Mouse (Mus musculus): ENCODE data around the gene Cptp. TPM values are rescaled to one million over a fixed set of nuclear protein-coding genes. Genes with fewer than 3 reads are reported as not detected.

The Cptp gene
- polyA plus RNA-seq, 1 experiment from 2014 or later, result 13.6 TPM

GRCm38 (mm10) chr4:155887674-155888073 lies 18.4 kb upstream of the Cptp start:
- no peak for ATAC-seq (ENCODE audit: insufficient number of reproducible peaks, insufficient read depth, low FRiP score, low TSS enrichment, low read depth)
- no peaks in the 10 kb centered on the region for H3K9me3 ChIP-seq
- whole genome bisulfite sequencing, result 85% methylated on average over 10 of the region's 10 CpGs
- H3K4me1 ChIP-seq (replicated peaks), result peaks cover 14% of the 10 kb centered on the region
- no peak overlapping the region for H3K27ac ChIP-seq
- no peaks in the 10 kb centered on the region for H3K27me3 ChIP-seq
- no peak overlapping the region for H3K4me3 ChIP-seq (replicated peaks)
- H3K4me2 ChIP-seq, result no peak overlapping the region
- H3K9ac ChIP-seq (replicated peaks), result no peak overlapping the region
- H3K36me3 ChIP-seq, result peaks cover 62% of the 10 kb centered on the region

- H3K36me3 ChIP-seq, result peaks cover 64% of the 10 kb centered on the region
- no peak for ATAC-seq (ENCODE audit: insufficient number of reproducible peaks, insufficient read depth, low FRiP score, low TSS enrichment, low read depth)
- WGBS, result 94% methylated on average over 5 of the region's 5 CpGs
These were observed 17.1 kb upstream of the Cptp start for GRCm38 (mm10) chr4:155886330-155886729.

DNA sequence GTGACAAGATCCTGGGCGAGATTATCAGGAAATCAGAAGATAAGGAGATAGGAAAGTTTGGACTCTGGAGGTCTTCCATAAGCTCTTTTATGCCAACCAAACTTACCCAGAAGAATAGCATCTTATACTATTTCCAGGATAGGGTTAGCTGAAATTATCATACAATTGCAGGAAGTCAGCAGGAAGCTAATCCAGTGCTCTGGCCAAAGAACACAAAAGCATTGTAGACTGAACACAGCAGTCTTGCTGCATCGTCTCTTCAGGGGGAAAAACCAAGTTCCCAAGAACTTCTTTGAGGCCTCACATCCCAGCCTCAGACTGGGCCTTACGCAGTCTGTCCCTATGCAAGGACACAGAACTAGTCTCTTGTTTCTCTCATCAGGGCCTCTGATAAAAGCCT lies 14.3 kb upstream of the Cptp start:
- 81% methylated on average over 3 of the region's 3 CpGs for WGBS
- H3K27me3 ChIP-seq, result no peaks in the 10 kb centered on the region
- H3K4me1 ChIP-seq (replicated peaks), result no peaks in the 10 kb centered on the region
- H3K36me3 ChIP-seq, result peaks cover 65% of the 10 kb centered on the region
- no peak overlapping the region for H3K9ac ChIP-seq (replicated peaks)
- no peaks in the 10 kb centered on the region for H3K9me3 ChIP-seq
- H3K4me3 ChIP-seq (replicated peaks), result no peak overlapping the region
- H3K27ac ChIP-seq, result no peak overlapping the region
- ATAC-seq (ENCODE audit: insufficient number of reproducible peaks, insufficient read depth, low FRiP score, low TSS enrichment, low read depth), result no peak
- no peak overlapping the region for H3K4me2 ChIP-seq

More at GRCm38 (mm10) chr4:155886330-155886729, 17.1 kb upstream of the Cptp start:
- Histone ChIP-seq H3K27me3 (no peaks in the 10 kb centered on the region), H3K9ac (replicated peaks) (no peak overlapping the region), H3K4me1 (replicated peaks) (peaks cover 12% of the 10 kb centered on the region), H3K4me3 (replicated peaks) (no peak overlapping the region), H3K4me2 (no peak overlapping the region), H3K9me3 (no peaks in the 10 kb centered on the region), H3K27ac (no peak overlapping the region)

- Histone ChIP-seq H3K4me2 (no peak overlapping the region), H3K27ac (no peak overlapping the region), H3K4me3 (replicated peaks) (no peak overlapping the region), H3K27me3 (no peaks in the 10 kb centered on the region), H3K9ac (replicated peaks) (no peak overlapping the region), H3K9me3 (no peaks in the 10 kb centered on the region), H3K36me3 (peaks cover 59% of the 10 kb centered on the region), H3K4me1 (replicated peaks) (peaks cover 21% of the 10 kb centered on the region)
- ATAC-seq (ENCODE audit: insufficient number of reproducible peaks, insufficient read depth, low FRiP score, low TSS enrichment, low read depth), result no peak
- WGBS, result 91% methylated on average over 7 of the region's 7 CpGs
These were observed 2.2 kb upstream of the Cptp start for GRCm38 (mm10) chr4:155871404-155871803.

- whole genome bisulfite sequencing, result 10% methylated on average over 22 of the region's 22 CpGs
- Histone ChIP-seq H3K4me3 (replicated peaks) (peak overlapping the region; percentile 76), H3K4me1 (replicated peaks) (peaks cover 21% of the 10 kb centered on the region), H3K27ac (no peak overlapping the region), H3K27me3 (no peaks in the 10 kb centered on the region), H3K9ac (replicated peaks) (peak overlapping the region; percentile 71), H3K4me2 (peak overlapping the region; percentile 85), H3K9me3 (no peaks in the 10 kb centered on the region), H3K36me3 (peaks cover 48% of the 10 kb centered on the region)
- ATAC-seq (ENCODE audit: insufficient number of reproducible peaks, insufficient read depth, low FRiP score, low TSS enrichment, low read depth), result peak; percentile 49
These were observed 484 bp downstream of the Cptp start for GRCm38 (mm10) chr4:155868614-155869298.

DNA sequence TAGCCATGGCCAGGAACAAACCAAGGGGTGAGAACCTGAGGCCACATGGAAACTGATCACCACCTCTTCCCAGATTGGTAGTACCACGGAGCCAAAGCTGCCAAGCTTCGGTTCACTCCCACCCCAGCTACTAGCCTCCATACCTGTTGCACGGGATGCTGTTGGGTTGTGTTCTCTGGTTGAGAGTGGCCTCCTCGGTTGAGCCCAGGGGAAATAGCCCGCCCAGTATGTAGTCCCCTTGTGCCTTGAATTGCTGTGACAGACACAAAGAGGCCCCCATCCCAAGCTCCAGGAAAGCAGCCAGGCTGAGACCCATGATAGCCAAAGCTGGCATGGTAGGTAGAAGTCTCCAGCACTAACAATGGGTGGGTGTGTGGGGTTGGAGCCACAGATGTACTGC lies 6.2 kb downstream of the Cptp start, which contains the start of gene Tas1r3:
TSS of gene Tas1r3 (minus strand) at position 362 of the 400 bp plus-strand sequence.
- Histone ChIP-seq H3K36me3 (peaks cover 53% of the 10 kb centered on the region), H3K27ac (no peak within 1 kb of the TSS), H3K4me2 (no peak within 1 kb of the TSS), H3K4me3 (replicated peaks) (no peak within 1 kb of the TSS), H3K9me3 (no peaks in the 10 kb centered on the region), H3K4me1 (replicated peaks) (no peaks in the 10 kb centered on the region), H3K27me3 (no peaks in the 10 kb centered on the region), H3K9ac (replicated peaks) (no peak within 1 kb of the TSS)
- 82% methylated on average over 5 of the region's 5 CpGs for WGBS
- ATAC-seq (ENCODE audit: insufficient number of reproducible peaks, insufficient read depth, low FRiP score, low TSS enrichment, low read depth), result no peak

DNA sequence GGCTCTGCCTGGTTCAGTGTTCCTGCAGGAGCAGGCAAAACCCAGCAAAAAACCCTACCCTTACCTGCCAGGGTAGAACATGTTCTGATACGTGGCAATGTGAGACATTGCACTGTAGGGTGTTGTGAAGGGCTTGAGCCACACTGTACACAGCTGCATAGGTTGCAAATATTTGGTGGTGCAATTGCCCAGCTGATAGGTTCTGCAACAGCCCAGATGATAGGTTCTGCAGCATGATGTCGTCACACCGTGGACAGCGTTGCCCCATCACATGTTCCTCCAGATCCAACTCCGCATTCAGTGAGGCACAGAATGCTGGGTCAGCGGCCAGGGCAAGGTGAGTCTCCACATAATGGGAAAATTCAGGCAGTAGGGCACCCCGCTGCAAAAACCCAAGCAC lies 7.5 kb downstream of the Cptp start:
- H3K27ac ChIP-seq, result no peak overlapping the region
- WGBS, result 88% methylated on average over 7 of the region's 7 CpGs
- H3K9me3 ChIP-seq, result no peaks in the 10 kb centered on the region
- no peaks in the 10 kb centered on the region for H3K27me3 ChIP-seq
- H3K36me3 ChIP-seq, result peaks cover 57% of the 10 kb centered on the region
- no peak overlapping the region for H3K4me2 ChIP-seq
- H3K4me1 ChIP-seq (replicated peaks), result no peaks in the 10 kb centered on the region
- ATAC-seq (ENCODE audit: insufficient number of reproducible peaks, insufficient read depth, low FRiP score, low TSS enrichment, low read depth), result no peak
- H3K4me3 ChIP-seq (replicated peaks), result no peak overlapping the region
- H3K9ac ChIP-seq (replicated peaks), result no peak overlapping the region

GRCm38 (mm10) chr4:155859318-155859717 lies 9.9 kb downstream of the Cptp start:
- peaks cover 64% of the 10 kb centered on the region for H3K36me3 ChIP-seq
- H3K4me2 ChIP-seq, result no peak overlapping the region
- no peaks in the 10 kb centered on the region for H3K4me1 ChIP-seq (replicated peaks)
- WGBS, result 15% methylated on average over 13 of the region's 13 CpGs
- H3K4me3 ChIP-seq (replicated peaks), result no peak overlapping the region
- no peaks in the 10 kb centered on the region for H3K27me3 ChIP-seq
- no peak overlapping the region for H3K9ac ChIP-seq (replicated peaks)
- H3K27ac ChIP-seq, result no peak overlapping the region
- no peaks in the 10 kb centered on the region for H3K9me3 ChIP-seq
- peak; percentile 34 for ATAC-seq (ENCODE audit: insufficient number of reproducible peaks, insufficient read depth, low FRiP score, low TSS enrichment, low read depth)

- Histone ChIP-seq H3K9ac (replicated peaks) (no peak overlapping the region), H3K4me1 (replicated peaks) (no peaks in the 10 kb centered on the region), H3K27ac (no peak overlapping the region), H3K4me2 (no peak overlapping the region), H3K4me3 (replicated peaks) (no peak overlapping the region), H3K27me3 (no peaks in the 10 kb centered on the region), H3K36me3 (peaks cover 76% of the 10 kb centered on the region), H3K9me3 (no peaks in the 10 kb centered on the region)
- ATAC-seq (ENCODE audit: insufficient number of reproducible peaks, insufficient read depth, low FRiP score, low TSS enrichment, low read depth), result no peak
- 82% methylated on average over 3 of the region's 3 CpGs for WGBS
These were observed 12.4 kb downstream of the Cptp start for GRCm38 (mm10) chr4:155856881-155857280.

DNA sequence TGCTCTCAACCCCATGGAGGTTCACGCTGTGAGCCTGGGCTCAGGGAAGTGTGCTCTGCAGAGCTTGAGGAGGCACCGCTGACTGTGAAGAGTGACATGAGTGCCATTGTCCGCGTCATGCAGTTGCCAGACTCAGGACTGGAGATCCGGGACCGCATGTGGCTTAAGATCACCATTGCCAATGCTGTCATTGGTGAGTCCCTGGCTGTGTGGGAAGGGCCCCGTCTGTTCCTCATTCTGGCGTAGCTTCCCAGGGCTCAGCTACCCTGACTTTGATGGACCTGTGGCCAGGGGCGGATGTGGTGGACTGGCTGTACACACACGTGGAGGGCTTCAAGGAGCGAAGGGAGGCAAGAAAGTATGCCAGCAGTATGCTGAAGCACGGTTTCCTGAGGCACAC lies 13.2 kb downstream of the Cptp start:
- no peak overlapping the region for H3K4me3 ChIP-seq (replicated peaks)
- H3K4me1 ChIP-seq (replicated peaks), result no peaks in the 10 kb centered on the region
- no peak overlapping the region for H3K27ac ChIP-seq
- H3K9me3 ChIP-seq, result no peaks in the 10 kb centered on the region
- no peak for ATAC-seq (ENCODE audit: insufficient number of reproducible peaks, insufficient read depth, low FRiP score, low TSS enrichment, low read depth)
- H3K27me3 ChIP-seq, result no peaks in the 10 kb centered on the region
- H3K9ac ChIP-seq (replicated peaks), result no peak overlapping the region
- peaks cover 72% of the 10 kb centered on the region for H3K36me3 ChIP-seq
- WGBS, result 92% methylated on average over 12 of the region's 12 CpGs
- H3K4me2 ChIP-seq, result no peak overlapping the region

GRCm38 (mm10) chr4:155854991-155855390 lies 14.2 kb downstream of the Cptp start:
- H3K27ac ChIP-seq, result no peak overlapping the region

GRCm38 (mm10) chr4:155853421-155853820 lies 15.8 kb downstream of the Cptp start:
- Histone ChIP-seq H3K9ac (replicated peaks) (no peak overlapping the region), H3K27ac (no peak overlapping the region), H3K36me3 (peaks cover 51% of the 10 kb centered on the region), H3K4me3 (replicated peaks) (no peak overlapping the region), H3K4me2 (no peak overlapping the region), H3K9me3 (no peaks in the 10 kb centered on the region), H3K27me3 (no peaks in the 10 kb centered on the region), H3K4me1 (replicated peaks) (peaks cover 6% of the 10 kb centered on the region)
- ATAC-seq (ENCODE audit: insufficient number of reproducible peaks, insufficient read depth, low FRiP score, low TSS enrichment, low read depth), result no peak
- 94% methylated on average over 9 of the region's 9 CpGs for WGBS

More at GRCm38 (mm10) chr4:155854991-155855390, 14.2 kb downstream of the Cptp start:
- H3K36me3 ChIP-seq, result peaks cover 62% of the 10 kb centered on the region
- WGBS, result 97% methylated on average over 12 of the region's 12 CpGs
- no peaks in the 10 kb centered on the region for H3K9me3 ChIP-seq
- no peak overlapping the region for H3K4me2 ChIP-seq
- H3K9ac ChIP-seq (replicated peaks), result no peak overlapping the region
- H3K4me1 ChIP-seq (replicated peaks), result no peaks in the 10 kb centered on the region
- H3K27me3 ChIP-seq, result no peaks in the 10 kb centered on the region
- no peak for ATAC-seq (ENCODE audit: insufficient number of reproducible peaks, insufficient read depth, low FRiP score, low TSS enrichment, low read depth)
- no peak overlapping the region for H3K4me3 ChIP-seq (replicated peaks)

Data from limb, embryonic 12.5 days (tissue).